Mouse (Mus musculus): ENCODE measurements around the gene Enox1.

DNA sequence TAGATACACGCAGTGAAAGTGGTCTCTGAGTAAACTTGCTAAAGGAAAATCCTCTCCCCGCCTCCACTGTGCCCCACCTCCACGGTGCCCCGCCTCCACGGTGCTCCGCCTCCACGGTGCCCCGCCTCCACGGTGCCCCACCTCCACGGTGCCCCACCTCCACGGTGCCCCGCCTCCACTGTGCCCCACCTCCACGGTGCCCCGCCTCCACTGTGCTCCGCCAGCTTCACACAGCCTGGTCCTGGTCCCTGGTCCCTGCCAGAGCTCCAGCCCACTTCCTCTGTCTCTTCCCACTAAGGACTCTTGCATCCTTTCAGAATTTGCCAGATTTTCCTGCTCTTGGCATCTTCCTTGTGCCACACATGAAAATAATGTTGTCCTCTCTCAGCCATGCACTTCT is 326.5 kb downstream of the Enox1 start:
- TF ChIP-seq CTCF (IDR thresholded peaks at IDR 0.05; ENCODE audit: low read depth) (no peak), EP300 (IDR thresholded peaks at IDR 0.05; ENCODE audit: low read depth) (no peak)
